Mouse (Mus musculus) heart, postnatal 0 days (tissue): ENCODE data around the gene Itgb5. TPM values are rescaled to one million over a fixed set of nuclear protein-coding genes. Genes with fewer than 3 reads are reported as not detected.

Experiments used
- ATAC-seq: fragments of 200-750 bp; cut with Nextera tagmentation; 2 replicates; pipeline ENCODE4 v1.8.0; 2017; ENCODE audit warnings: low read depth, moderate number of reproducible peaks, moderate library complexity; ENCODE audit not compliant: insufficient read depth
- DNase-seq: peaks from one replicate; pipeline ENCODE4 v3.0.0-alpha.2; 2016; ENCODE audit warnings: low spot score
- H3K27ac ChIP-seq: fragments of 300-500 bp; sonication (generic); 2 replicates; pipeline ENCODE4 v1.5.1; 2014; ENCODE audit warnings: low read depth, mild to moderate bottlenecking
- H3K27me3 ChIP-seq: fragments of 300-500 bp; sonication (generic); 2 replicates; pipeline ENCODE4 v1.6.1; 2014; ENCODE audit warnings: low read length, mixed read lengths; ENCODE audit not compliant: control insufficient read depth, insufficient read depth
- H3K36me3 ChIP-seq: fragments of 300-500 bp; sonication (generic); replicated peaks from 2 replicates; pipeline ENCODE4 v1.6.1; 2014; ENCODE audit warnings: low read length, mixed read lengths; ENCODE audit not compliant: control insufficient read depth, insufficient read depth
- H3K4me1 ChIP-seq: fragments of 300-500 bp; sonication (generic); 2 replicates; pipeline ENCODE4 v1.6.1; 2014; ENCODE audit warnings: antibody characterized with exemption; ENCODE audit not compliant: control insufficient read depth, insufficient read depth
- H3K4me2 ChIP-seq: fragments of 300-500 bp; sonication (generic); 2 replicates; pipeline ENCODE4 v1.6.1; 2014; ENCODE audit warnings: low read depth, mild to moderate bottlenecking, low read length, moderate library complexity
- H3K4me3 ChIP-seq: fragments of 300-500 bp; sonication (generic); 2 replicates; pipeline ENCODE4 v1.5.1; 2014; ENCODE audit warnings: low read depth, low read length
- H3K9ac ChIP-seq: fragments of 300-500 bp; sonication (generic); replicated peaks from 2 replicates; pipeline ENCODE4 v1.6.1; 2014; ENCODE audit warnings: low read depth, low read length, mixed read lengths
- H3K9me3 ChIP-seq: fragments of 300-500 bp; sonication (generic); replicated peaks from 2 replicates; pipeline ENCODE4 v1.6.1; 2016; ENCODE audit warnings: low read length; ENCODE audit not compliant: control insufficient read depth
- CTCF ChIP-seq: IDR thresholded peaks from 2 replicates; pipeline ENCODE4 v1.5.1; 2016; ENCODE audit warnings: antibody characterized with exemption, control low read depth, low read depth
- EP300 ChIP-seq: IDR thresholded peaks from 2 replicates; pipeline ENCODE4 v1.6.1; 2016; ENCODE audit warnings: antibody characterized with exemption, low read depth
- WGBS: fragments of 180-500 bp; shearing (Covaris S2); extraction: QIAGEN DNeasy Blood & Tissue Kit; methylation state at CpG from one replicate; pipeline ENCODE4 v1.1.7; 2014; 5-methylcytosine and 5-hydroxymethylcytosine counted together
- polyA plus RNA-seq: library from polyadenylated mRNA; unstranded; fragments of >200 nt; fragmentation: Nextera tagmentation; extraction: Ambion mirVana; gene quantifications from 2 replicates; pipeline ENCODE4 v1.2.1, GENCODE M21; 2015
- total RNA-seq: library from RNA; depleted of rRNA; stranded (reverse); fragments of >200 nt; gene quantifications from 2 replicates; pipeline ENCODE4 v1.2.3, GENCODE M21; 2014; ENCODE audit warnings: low replicate concordance

The Itgb5 gene
- total and polyA plus RNA-seq, 2 experiments from 2014 or later, result 33.4 to 116 TPM

DNA sequence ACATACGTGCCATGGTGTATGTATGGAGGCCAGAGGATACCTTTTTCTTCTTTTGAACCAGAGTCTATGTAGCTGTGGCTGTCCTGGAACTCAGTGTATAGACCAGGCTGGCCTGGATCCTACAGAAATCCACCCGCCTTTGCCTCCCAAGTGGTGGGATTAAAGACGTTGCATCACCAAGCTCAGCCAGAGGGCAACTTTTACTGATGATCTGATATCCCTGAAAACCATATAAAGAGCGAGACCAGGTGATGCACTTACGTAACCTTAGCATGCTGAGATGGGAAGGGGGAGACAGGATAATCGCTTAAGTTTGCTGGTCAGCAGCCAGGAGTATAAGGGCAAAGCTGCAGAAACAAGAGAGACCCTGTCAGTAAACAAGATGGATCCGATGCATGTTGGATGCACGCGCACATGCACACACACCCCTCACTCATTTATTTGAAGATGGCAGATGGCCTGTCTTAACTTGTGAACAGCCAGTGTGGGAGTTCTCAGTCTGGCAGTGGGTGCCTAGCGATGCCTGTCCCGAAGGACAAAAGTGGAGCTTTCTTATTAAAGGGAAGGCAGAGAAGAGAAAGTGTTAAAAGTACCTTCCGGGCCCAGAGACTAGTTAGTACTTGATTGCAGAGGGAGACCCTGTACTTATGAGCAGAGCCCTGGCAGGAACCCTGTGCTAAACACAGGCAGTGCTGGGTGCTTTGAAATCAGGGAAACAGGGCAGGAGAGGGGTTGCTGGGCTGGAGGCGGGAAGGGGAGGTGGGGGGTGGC lies 41.7 kb downstream of the Itgb5 start:
- Histone ChIP-seq H3K27me3 (no peaks in the 10 kb centered on the region), H3K4me2 (no peak overlapping the region), H3K4me1 (peaks cover 10% of the 10 kb centered on the region; the same call in 1 of the 2 replicates), H3K4me3 (no peak overlapping the region), H3K9ac (no peak overlapping the region), H3K27ac (no peak overlapping the region), H3K9me3 (no peaks in the 10 kb centered on the region), H3K36me3 (peaks cover 9% of the 10 kb centered on the region; the same call in 1 of the 2 replicates)
- DNase-seq, result no peak
- TF ChIP-seq EP300 (no peak), CTCF (no peak)
- 83% methylated on average over 13 of the region's 13 CpGs for WGBS
- ATAC-seq, result no peak

DNA sequence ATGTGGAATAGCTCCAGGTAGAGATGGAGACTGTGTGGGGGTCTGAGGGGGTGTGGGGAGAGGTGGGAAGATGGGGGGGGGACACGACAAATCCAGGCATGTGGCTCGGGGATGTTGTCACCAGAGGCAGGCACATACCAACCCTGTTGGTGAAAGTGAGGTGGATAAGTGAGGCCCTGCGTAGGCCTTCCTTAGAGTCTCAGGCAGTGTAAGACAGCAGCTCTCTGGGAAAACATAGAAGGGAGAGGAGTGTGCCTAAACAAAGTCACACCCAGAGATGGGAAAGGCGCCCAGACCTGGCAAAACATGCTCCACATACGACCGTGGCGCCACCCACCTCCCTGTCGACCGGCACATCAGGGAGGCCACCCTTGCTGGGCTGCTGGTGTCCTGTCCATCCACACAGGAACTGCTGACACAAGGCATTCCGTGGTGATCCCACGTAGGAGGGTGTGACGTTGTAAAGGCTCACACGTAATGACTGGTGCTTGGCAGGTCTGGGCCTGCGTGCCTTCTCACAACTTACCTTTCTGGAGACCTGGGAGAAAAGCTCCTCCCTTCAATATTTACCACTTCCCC lies 42.5 kb downstream of the Itgb5 start:
- H3K9me3 ChIP-seq, result no peaks in the 10 kb centered on the region
- no peak overlapping the region; the same call in 1 of the 2 replicates for H3K9ac ChIP-seq
- DNase-seq, result no peak
- H3K27ac ChIP-seq, result peak overlapping the region; percentile 40; the same call in 1 of the 2 replicates
- no peak overlapping the region for H3K4me2 ChIP-seq
- H3K27me3 ChIP-seq, result no peaks in the 10 kb centered on the region
- no peak for ATAC-seq
- no peak for TF ChIP-seq CTCF
- no peak for TF ChIP-seq EP300
- no peak overlapping the region for H3K4me3 ChIP-seq
- peaks cover 6% of the 10 kb centered on the region; the same call in 1 of the 2 replicates for H3K36me3 ChIP-seq
- WGBS, result 52% methylated on average over 14 of the region's 14 CpGs
- H3K4me1 ChIP-seq, result peaks cover 11% of the 10 kb centered on the region

DNA sequence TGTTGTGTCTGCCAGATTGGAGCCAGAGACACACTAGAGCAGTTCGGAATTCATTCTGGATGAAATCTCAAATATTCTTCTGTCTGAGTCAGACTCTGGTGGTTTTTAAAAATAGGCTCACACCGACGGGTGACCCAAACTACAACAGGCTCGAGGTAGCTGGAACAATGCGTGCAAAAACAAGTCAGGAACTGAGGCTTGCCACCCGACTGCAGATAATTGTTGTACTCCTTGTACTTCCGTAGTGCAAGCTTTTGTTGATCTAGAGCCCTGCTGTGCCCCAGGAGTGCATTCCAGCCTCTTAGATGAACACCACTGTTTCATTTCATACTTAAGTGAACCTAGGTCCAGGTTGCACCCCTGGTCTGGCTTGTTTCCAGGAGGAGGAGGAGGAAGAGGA lies 43.8 kb downstream of the Itgb5 start:
- peak overlapping the region; percentile 79 for H3K27ac ChIP-seq
- H3K27me3 ChIP-seq, result no peaks in the 10 kb centered on the region
- no peak overlapping the region; the same call in 1 of the 2 replicates for H3K4me2 ChIP-seq
- ATAC-seq (peak; percentile 54), DNase-seq (peak; percentile 58)
- no peak for TF ChIP-seq EP300
- no peak for TF ChIP-seq CTCF
- H3K9ac ChIP-seq, result no peak overlapping the region
- no peaks in the 10 kb centered on the region for H3K9me3 ChIP-seq
- H3K36me3 ChIP-seq, result peaks cover 3% of the 10 kb centered on the region; the same call in 1 of the 2 replicates
- WGBS, result 8% methylated on average over 7 of the region's 7 CpGs
- no peak overlapping the region for H3K4me3 ChIP-seq
- peaks cover 18% of the 10 kb centered on the region for H3K4me1 ChIP-seq

DNA sequence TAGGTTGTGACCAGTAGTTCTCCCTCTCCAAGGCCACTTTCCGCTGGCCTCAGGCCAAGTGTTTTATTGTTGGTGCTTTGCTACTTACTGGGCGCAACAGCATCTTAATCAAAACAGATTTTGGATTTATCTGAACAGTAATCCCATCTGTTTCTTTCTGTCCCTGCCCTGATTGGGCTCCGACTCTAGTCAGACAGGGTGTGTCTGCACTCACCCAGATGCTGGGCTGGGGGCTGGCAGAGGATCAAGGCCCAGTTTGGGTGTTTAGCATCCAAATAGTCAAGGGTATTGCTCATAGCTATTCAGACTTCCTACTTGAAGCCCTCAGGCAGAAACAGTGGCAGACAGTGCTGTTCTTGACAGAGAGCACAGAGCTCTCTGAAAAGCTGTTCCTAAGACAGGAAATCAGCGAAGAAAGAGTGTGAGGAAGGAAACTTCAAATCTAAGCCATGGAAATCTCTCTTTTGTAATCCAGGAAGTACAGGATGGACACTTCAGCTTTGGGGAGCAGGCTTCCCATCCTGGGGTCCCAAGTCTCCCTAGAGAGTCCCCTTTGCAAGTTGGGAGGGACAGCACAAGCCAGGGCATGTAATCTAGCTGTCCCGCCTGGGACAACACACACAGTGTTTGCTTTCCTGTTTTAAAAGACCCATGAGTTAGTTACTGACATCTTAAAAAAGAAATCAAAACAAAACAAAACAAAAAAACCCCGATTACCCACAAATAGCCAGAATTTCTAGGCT lies 48.7 kb downstream of the Itgb5 start:
- peaks cover 39% of the 10 kb centered on the region for H3K4me1 ChIP-seq
- no peaks in the 10 kb centered on the region for H3K27me3 ChIP-seq
- no peak overlapping the region for H3K4me3 ChIP-seq
- no peak for DNase-seq
- H3K36me3 ChIP-seq, result 0 out of 2 replicates have a peak, but pooled peaks cover 3% of the 10 kb centered on the region
- 43% methylated on average over 6 of the region's 6 CpGs for WGBS
- H3K4me2 ChIP-seq, result no peak overlapping the region
- no peak overlapping the region for H3K9ac ChIP-seq
- H3K9me3 ChIP-seq, result no peaks in the 10 kb centered on the region
- no peak for ATAC-seq
- no peak for TF ChIP-seq EP300
- TF ChIP-seq CTCF, result no peak
- peak overlapping the region; percentile 59 for H3K27ac ChIP-seq

DNA sequence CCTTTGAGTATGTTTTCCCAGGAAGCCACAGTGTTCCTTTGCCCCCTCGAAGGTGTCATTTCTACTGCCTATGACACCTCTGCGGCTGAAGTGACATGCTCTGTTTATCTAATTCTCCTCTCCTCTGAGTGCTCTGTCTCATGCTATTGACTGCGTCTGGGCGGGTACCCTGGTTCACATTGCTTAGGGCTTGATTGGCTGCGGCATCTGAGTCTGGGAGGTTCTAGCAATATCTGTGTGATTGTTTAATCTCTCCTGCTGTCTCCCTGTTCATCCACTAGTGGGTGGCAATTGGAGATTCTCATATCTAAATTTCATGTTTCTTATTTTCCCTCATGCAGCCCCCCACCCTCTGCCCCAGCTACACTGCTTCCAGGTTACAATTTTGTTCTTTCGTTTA lies 49.6 kb downstream of the Itgb5 start:
- peaks cover 44% of the 10 kb centered on the region for H3K4me1 ChIP-seq
- WGBS, result 39% methylated on average over 6 of the region's 6 CpGs
- H3K36me3 ChIP-seq, result 0 out of 2 replicates have a peak, but pooled peaks cover 3% of the 10 kb centered on the region
- no peak for ATAC-seq
- H3K9me3 ChIP-seq, result no peaks in the 10 kb centered on the region
- TF ChIP-seq CTCF, result no peak
- no peak for TF ChIP-seq EP300
- peak overlapping the region; percentile 59; the same call in 1 of the 2 replicates for H3K27ac ChIP-seq
- H3K9ac ChIP-seq, result no peak overlapping the region
- H3K27me3 ChIP-seq, result no peaks in the 10 kb centered on the region
- no peak overlapping the region for H3K4me3 ChIP-seq
- no peak overlapping the region for H3K4me2 ChIP-seq
- DNase-seq, result no peak
